Mouse (Mus musculus) E14TG2a.4 (cell line): Measurements from ENCODE around the gene Prrg4.

ENCODE experiments used
- CTCF ChIP-seq: conservative IDR thresholded peaks from 2 replicates; pipeline ENCODE4 v1.5.1; 2014; ENCODE audit warnings: low read length
- NANOG ChIP-seq: IDR thresholded peaks from 2 replicates; pipeline ENCODE4 v1.6.1; 2014; ENCODE audit warnings: borderline replicate concordance, low read length, mixed read lengths
- POU5F1 ChIP-seq: IDR thresholded peaks from 2 replicates; pipeline ENCODE4 v1.6.1; 2014; ENCODE audit warnings: low read length, borderline replicate concordance

- TF ChIP-seq CTCF: 0 out of 2 replicates have a peak, but pooled peaks have one; percentile 16
- no peak for TF ChIP-seq POU5F1
- no peak for TF ChIP-seq NANOG
Measured at GRCm38 (mm10) chr2:104840974-104841373, 8.7 kb downstream of the Prrg4 start.
